Comparison of ENCODE assay signal across 10 mouse cellular contexts in the genomic region with DNA sequence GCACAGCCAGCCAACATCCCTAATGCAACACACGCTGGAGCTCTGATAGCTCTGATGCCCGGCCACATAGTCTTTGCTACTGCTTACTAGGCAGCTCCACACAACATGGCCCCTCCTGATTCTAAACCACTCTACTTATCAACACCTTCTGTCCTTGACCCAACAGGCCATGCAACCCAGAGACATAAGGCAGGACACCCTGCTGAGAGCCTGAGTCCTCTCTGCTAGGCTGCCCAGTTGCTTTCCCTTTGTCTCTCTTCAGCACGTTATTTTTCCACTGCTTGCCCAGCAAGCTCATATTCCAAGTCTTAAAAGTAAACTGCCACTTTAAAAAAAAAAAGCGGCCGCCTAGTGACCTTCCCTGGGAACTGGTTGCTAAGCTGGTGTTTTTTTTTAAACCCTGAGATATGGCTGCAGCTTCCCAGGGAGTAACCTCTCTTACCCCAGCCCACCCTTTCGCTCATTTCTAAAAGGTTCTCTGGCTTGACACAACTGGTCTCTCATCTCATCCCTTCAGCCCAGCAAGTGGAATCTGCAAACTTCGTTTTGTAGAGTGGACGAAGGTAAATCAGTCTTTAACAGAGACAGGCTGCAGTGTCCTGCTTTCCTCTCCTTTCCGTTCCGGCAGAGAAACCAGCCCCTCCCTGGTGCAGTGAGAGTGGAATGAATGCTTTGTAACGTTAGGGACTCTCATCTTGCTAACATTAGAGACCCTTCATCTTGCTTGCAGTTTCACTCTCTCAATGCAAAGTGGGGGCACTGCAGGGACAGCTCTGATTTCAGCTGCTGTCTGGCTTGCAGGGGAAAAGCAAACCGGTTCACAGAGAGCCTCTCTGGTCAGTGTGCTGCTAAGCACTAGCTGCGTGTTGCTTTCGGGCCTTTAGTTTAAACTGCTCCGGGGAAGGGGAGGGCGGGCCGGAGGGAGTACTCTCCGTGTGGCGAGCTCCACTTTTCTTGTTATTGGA. TPM values are rescaled to one million over a fixed set of nuclear protein-coding genes. Genes with fewer than 3 reads are reported as not detected.
A peak's percentile ranks its signal among the peaks of the same experiment; 100 is the strongest.
DNase-seq lines count a peak whose midpoint lies in the region; ATAC-seq lines count a peak whose summit lies in the region.
"Had no signal": no experiment of that assay in that cellular context is flagged by ENCODE, and none has a peak within 500 bp of the region (broad histone marks: within the 10 kb centered on the region; RNA-seq: fewer than 3 reads in every experiment).

TSS of gene Cc2d2a (plus strand) at position 350 of the 965 bp plus-strand sequence.

- H3K36me3 ChIP-seq in embryonic facial prominence, embryonic 10.5 days (replicated peaks) = no peaks in the 10 kb centered on the region
- H3K36me3 ChIP-seq in heart, embryonic 11.5 days (ENCODE audit: control insufficient read depth, insufficient read depth, low read length) = no peaks in the 10 kb centered on the region
- no peaks in the 10 kb centered on the region for H3K36me3 ChIP-seq in kidney, embryonic 14.5 days (ENCODE audit: control insufficient read depth, insufficient read depth, low read length)
- no peaks in the 10 kb centered on the region for H3K36me3 ChIP-seq in liver, embryonic 12.5 days
- no peaks in the 10 kb centered on the region for H3K36me3 ChIP-seq in neural tube, embryonic 12.5 days

- H3K27ac ChIP-seq in embryonic facial prominence, embryonic 10.5 days (replicated peaks) = peak within 1 kb of the TSS; percentile 93
- H3K27ac ChIP-seq in heart, embryonic 11.5 days (ENCODE audit: low read depth, low read length) = peak within 1 kb of the TSS; percentile 96
- H3K27ac ChIP-seq in kidney, embryonic 14.5 days (ENCODE audit: low read depth, low read length) = peak within 1 kb of the TSS; percentile 94
- peak within 1 kb of the TSS; percentile 58 for H3K27ac ChIP-seq in liver, embryonic 12.5 days
- H3K27ac ChIP-seq in neural tube, embryonic 12.5 days = peak within 1 kb of the TSS; percentile 74

- H3K9me3 ChIP-seq in embryonic facial prominence, embryonic 10.5 days = no peaks in the 10 kb centered on the region
- H3K9me3 ChIP-seq in heart, embryonic 11.5 days (replicated peaks; ENCODE audit: control insufficient read depth, low read length) = no peaks in the 10 kb centered on the region
- H3K9me3 ChIP-seq in kidney, embryonic 14.5 days (ENCODE audit: control insufficient read depth, low read length) = no peaks in the 10 kb centered on the region
- H3K9me3 ChIP-seq in liver, embryonic 12.5 days (replicated peaks) = no peaks in the 10 kb centered on the region
- no peaks in the 10 kb centered on the region for H3K9me3 ChIP-seq in neural tube, embryonic 12.5 days

- H3K4me1 ChIP-seq in embryonic facial prominence, embryonic 10.5 days = peaks cover 35% of the 10 kb centered on the region
- H3K4me1 ChIP-seq in heart, embryonic 11.5 days (ENCODE audit: control insufficient read depth, insufficient read depth, low read length) = peaks cover 17% of the 10 kb centered on the region
- H3K4me1 ChIP-seq in kidney, embryonic 14.5 days (ENCODE audit: control insufficient read depth, insufficient read depth, low read length) = peaks cover 15% of the 10 kb centered on the region; the same call in 1 of the 2 replicates
- peaks cover 6% of the 10 kb centered on the region for H3K4me1 ChIP-seq in liver, embryonic 12.5 days
- H3K4me1 ChIP-seq in neural tube, embryonic 12.5 days = peaks cover 14% of the 10 kb centered on the region

- DNase-seq in left cerebral cortex, adult 18-20 months (ENCODE audit: low spot score in 2 of 2) = peak; percentile 17 to 43
- no peak for DNase-seq in left cerebral cortex, adult 11 months (ENCODE audit: low spot score)
- DNase-seq in embryonic facial prominence, embryonic 10.5 days (ENCODE audit: low spot score) = peak; percentile 77
- no peak for DNase-seq in thymus, postnatal 36 days

- peak within 1 kb of the TSS; percentile 74 for H3K9ac ChIP-seq in heart, embryonic 11.5 days (ENCODE audit: low read depth, low read length)
- H3K9ac ChIP-seq in kidney, embryonic 14.5 days (ENCODE audit: low read depth, low read length) = peak within 1 kb of the TSS; percentile 59
- H3K9ac ChIP-seq in liver, embryonic 12.5 days = no peak within 1 kb of the TSS
- H3K9ac ChIP-seq in neural tube, embryonic 12.5 days = peak within 1 kb of the TSS; percentile 38

- 7% methylated on average over 19 of the region's 19 CpGs for WGBS in embryonic facial prominence, embryonic 10.5 days
- 3% methylated on average over 19 of the region's 19 CpGs for WGBS in heart, embryonic 11.5 days (ENCODE audit: insufficient replicate concordance)
- WGBS in kidney, embryonic 14.5 days = 6% methylated on average over 19 of the region's 19 CpGs
- 16% methylated on average over 19 of the region's 19 CpGs for WGBS in liver, embryonic 12.5 days (ENCODE audit: insufficient replicate concordance)
- WGBS in neural tube, embryonic 12.5 days = 8% methylated on average over 19 of the region's 19 CpGs

- H3K4me2 ChIP-seq in heart, embryonic 11.5 days = peak within 1 kb of the TSS; percentile 68
- peak within 1 kb of the TSS; percentile 43 for H3K4me2 ChIP-seq in kidney, embryonic 14.5 days (replicated peaks; ENCODE audit: low read depth, low read length)
- H3K4me2 ChIP-seq in liver, embryonic 12.5 days = peak within 1 kb of the TSS; percentile 56
- H3K4me2 ChIP-seq in neural tube, embryonic 12.5 days (replicated peaks) = peak within 1 kb of the TSS; percentile 63

- no peaks in the 10 kb centered on the region for H3K27me3 ChIP-seq in embryonic facial prominence, embryonic 10.5 days (replicated peaks; ENCODE audit: low read depth, poor library complexity, severe bottlenecking)
- no peaks in the 10 kb centered on the region for H3K27me3 ChIP-seq in heart, embryonic 11.5 days (ENCODE audit: control insufficient read depth, insufficient read depth, low read length)
- H3K27me3 ChIP-seq in kidney, embryonic 14.5 days (ENCODE audit: control insufficient read depth, insufficient read depth, low read length) = no peaks in the 10 kb centered on the region
- H3K27me3 ChIP-seq in liver, embryonic 12.5 days (replicated peaks) = no peaks in the 10 kb centered on the region
- no peaks in the 10 kb centered on the region for H3K27me3 ChIP-seq in neural tube, embryonic 12.5 days (replicated peaks)
- H3K27me3 ChIP-seq: CH12.LX had no signal

- H3K4me3 ChIP-seq in embryonic facial prominence, embryonic 10.5 days = peak within 1 kb of the TSS; percentile 58
- H3K4me3 ChIP-seq in heart, embryonic 11.5 days (ENCODE audit: low read depth, low read length) = peak within 1 kb of the TSS; percentile 52
- H3K4me3 ChIP-seq in kidney, embryonic 14.5 days (ENCODE audit: low read length) = peak within 1 kb of the TSS; percentile 51
- peak within 1 kb of the TSS; percentile 38 for H3K4me3 ChIP-seq in liver, embryonic 12.5 days
- H3K4me3 ChIP-seq in neural tube, embryonic 12.5 days = peak within 1 kb of the TSS; percentile 31

- peak; percentile 76 for ATAC-seq in heart, embryonic 11.5 days (replicated peaks; ENCODE audit: insufficient number of reproducible peaks, low FRiP score, low TSS enrichment)
- ATAC-seq in kidney, embryonic 14.5 days (ENCODE audit: low FRiP score, low TSS enrichment) = peak; percentile 82
- ATAC-seq in liver, embryonic 12.5 days = peak; percentile 42; the same call in 1 of the 2 replicates
- peak; percentile 76 for ATAC-seq in neural tube, embryonic 12.5 days (ENCODE audit: low FRiP score, low read depth)

RNA-seq across cellular contexts. Expression of gene Cc2d2a, which starts in this region (rescaled TPM):
- total RNA-seq in left cerebral cortex, adult 18-20 months (2021) = 10 to 100 TPM; 14.1 to 19.3 TPM
- 8.4 and 9.1 TPM in 2 replicates for polyA plus RNA-seq in embryonic facial prominence, embryonic 10.5 days (2016; fragmentation: Nextera tagmentation; extraction: Ambion mirVana)
- polyA plus RNA-seq in heart, embryonic 11.5 days (2014; fragmentation: Nextera tagmentation; extraction: Ambion mirVana) = 8.3 and 8.5 TPM in 2 replicates
- polyA plus RNA-seq in kidney, embryonic 14.5 days (2014; fragmentation: Nextera tagmentation; extraction: Ambion mirVana) = 9.5 and 14.0 TPM in 2 replicates
- 2.5 and 2.7 TPM in 2 replicates for polyA plus RNA-seq in liver, embryonic 12.5 days (2016; fragmentation: Nextera tagmentation; extraction: Ambion mirVana)
- polyA plus RNA-seq in neural tube, embryonic 12.5 days (2016; fragmentation: Nextera tagmentation; extraction: Ambion mirVana) = 7.2 and 9.6 TPM in 2 replicates
- total RNA-seq: neutrophil, adult 5-6 weeks had no signal

Comparison
In these comparisons a context has a peak if more than half of its experiments do, and no peak if none do; other contexts are left out.
1. DNase-seq: peak in left cerebral cortex, adult 18-20 months (2 of 2) and embryonic facial prominence, embryonic 10.5 days (single experiment); none in left cerebral cortex, adult 11 months (single experiment) and thymus, postnatal 36 days (0 of 2).
2. Peak in every context shown above with its lines, with median percentiles within 50 percentile points of each other: H3K27ac ChIP-seq, H3K4me3 ChIP-seq, ATAC-seq and H3K4me2 ChIP-seq.